Mouse (Mus musculus): ENCODE results near the gene Hes5.

Hes5 gene

GRCm38 (mm10) chr4:154960690-154961225, at the start of gene Hes5:
TSS of gene Hes5 (plus strand) at chr4:154960923.
- DNase-seq (ENCODE audit: low spot score in 2 of 2), result no peak

GRCm38 (mm10) chr4:154911644-154912043, 49.1 kb upstream of the Hes5 start:
- DNase-seq (ENCODE audit: low spot score in 2 of 2), result no peak

GRCm38 (mm10) chr4:154913845-154914244, 46.9 kb upstream of the Hes5 start:
- DNase-seq (ENCODE audit: low spot score in 2 of 2), result no peak

- no peak for DNase-seq (ENCODE audit: low spot score in 2 of 2)
These were observed 46.5 kb upstream of the Hes5 start for GRCm38 (mm10) chr4:154914252-154914651.

- DNase-seq (ENCODE audit: low spot score in 2 of 2), result no peak
These were observed 46.0 kb upstream of the Hes5 start for GRCm38 (mm10) chr4:154914707-154915106.

GRCm38 (mm10) chr4:154915286-154915685, 45.4 kb upstream of the Hes5 start:
- no peak for DNase-seq (ENCODE audit: low spot score in 2 of 2)

GRCm38 (mm10) chr4:154916662-154917061, 44.1 kb upstream of the Hes5 start:
- no peak for DNase-seq (ENCODE audit: low spot score in 2 of 2)

DNA sequence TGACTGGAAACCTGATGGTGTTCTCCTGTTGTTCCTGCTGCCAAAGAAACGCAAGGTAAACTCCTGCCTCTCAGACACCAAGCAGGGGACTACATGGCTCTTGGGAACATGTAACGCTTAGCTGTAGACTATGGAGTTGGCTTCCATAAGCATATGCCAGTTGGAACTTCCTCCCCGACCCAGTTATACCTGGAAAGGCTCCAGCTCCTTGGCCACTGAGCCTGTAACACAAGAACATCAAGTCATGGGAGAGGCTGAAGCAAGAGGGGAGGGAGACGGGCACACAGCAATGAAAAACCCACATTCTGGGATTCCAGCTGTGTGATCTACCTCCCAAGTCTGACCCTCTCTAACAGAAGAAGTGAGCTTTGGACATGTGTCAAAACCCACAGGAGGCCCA, 38.4 kb upstream of the Hes5 start:
- no peak for DNase-seq (ENCODE audit: low spot score in 2 of 2)

DNA sequence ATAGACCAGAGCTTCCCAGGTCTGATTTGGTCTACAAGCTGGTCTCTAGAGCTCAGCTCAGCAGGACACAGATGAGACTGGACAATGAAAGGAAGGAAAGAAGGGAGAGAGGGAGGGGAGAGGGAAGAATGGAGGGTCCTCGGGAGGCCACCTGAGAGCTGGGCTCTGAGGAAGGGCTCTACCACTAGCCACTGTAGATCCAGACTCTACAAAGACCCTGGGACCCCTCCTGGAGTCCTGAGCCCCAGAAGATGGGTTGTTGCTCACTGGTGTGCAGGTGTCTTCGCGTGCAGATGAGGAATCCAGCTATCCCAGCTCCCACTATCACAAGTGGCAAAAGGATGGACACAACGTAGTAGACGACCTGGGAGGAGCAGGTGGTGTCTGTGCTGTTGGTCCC, 37.8 kb upstream of the Hes5 start:
- DNase-seq (ENCODE audit: low spot score in 2 of 2), result no peak

- DNase-seq (ENCODE audit: low spot score in 2 of 2), result no peak
These were observed 35.3 kb upstream of the Hes5 start for GRCm38 (mm10) chr4:154925413-154925812.

GRCm38 (mm10) chr4:154926969-154927898, 33.5 kb upstream of the Hes5 start:
- DNase-seq (ENCODE audit: low spot score in 2 of 2), result no peak

DNA sequence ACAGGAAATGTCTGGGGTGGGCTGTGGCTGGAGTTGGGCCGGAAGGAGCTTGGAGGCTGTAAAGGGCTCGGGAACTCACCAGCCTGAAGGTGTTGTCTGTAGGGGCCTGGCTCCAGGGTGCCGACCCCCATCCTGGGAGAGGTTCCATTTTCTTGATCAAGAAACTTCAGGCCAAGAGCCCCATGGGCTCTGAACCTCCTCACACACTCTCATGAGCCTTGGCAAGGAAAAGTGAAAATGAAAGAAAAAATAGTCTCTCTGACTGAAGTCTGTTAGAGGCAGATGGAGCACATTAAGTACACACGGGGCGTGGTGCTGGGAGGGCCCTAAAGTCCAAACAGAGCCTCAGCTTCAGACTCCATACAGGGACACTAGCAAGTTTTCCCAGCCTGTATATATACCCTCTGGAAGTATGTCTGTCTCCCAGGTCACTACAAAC, 32.8 kb upstream of the Hes5 start:
- no peak for DNase-seq (ENCODE audit: low spot score in 2 of 2)

DNA sequence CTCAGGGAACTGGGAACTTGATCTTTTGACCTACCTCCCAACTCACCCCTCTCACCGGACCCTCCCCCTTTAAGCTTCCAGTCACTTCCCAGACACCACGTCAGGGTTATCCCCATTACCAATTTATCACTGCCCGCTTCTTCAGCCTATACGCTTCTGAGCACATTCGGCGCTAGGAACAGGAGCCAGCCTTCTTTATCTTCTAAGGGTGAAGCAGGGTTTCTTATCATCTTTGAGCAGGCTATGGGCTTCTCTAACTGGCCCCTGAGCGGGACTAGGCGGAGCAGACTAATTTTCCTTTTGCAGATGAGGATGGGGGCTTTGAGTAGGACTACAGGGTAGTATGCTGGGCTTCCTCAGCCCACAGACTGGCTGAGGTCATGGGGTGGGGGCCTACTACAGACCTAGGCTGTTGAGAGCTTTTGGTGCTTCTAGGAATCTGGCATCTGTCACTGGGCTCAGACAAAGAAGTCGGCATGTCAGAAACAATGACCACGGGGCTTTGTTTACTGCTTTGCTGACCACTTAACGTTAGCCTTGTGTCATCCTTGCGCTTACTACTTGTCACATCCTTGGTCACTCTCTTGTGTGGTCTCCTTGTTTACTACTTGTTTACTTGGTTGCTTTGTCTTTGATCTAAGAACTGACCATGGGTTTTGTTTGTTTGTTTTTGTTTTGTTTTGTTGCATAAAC, 32.2 kb upstream of the Hes5 start, which contains the start of gene Tnfrsf14:
Gene Tnfrsf14, minus strand, starts transcription at position 169 of the 693 bp plus-strand sequence.
- no peak for DNase-seq (ENCODE audit: low spot score in 2 of 2)

- DNase-seq (ENCODE audit: low spot score in 2 of 2), result no peak
These were observed 31.5 kb upstream of the Hes5 start for GRCm38 (mm10) chr4:154929088-154929660.

DNA sequence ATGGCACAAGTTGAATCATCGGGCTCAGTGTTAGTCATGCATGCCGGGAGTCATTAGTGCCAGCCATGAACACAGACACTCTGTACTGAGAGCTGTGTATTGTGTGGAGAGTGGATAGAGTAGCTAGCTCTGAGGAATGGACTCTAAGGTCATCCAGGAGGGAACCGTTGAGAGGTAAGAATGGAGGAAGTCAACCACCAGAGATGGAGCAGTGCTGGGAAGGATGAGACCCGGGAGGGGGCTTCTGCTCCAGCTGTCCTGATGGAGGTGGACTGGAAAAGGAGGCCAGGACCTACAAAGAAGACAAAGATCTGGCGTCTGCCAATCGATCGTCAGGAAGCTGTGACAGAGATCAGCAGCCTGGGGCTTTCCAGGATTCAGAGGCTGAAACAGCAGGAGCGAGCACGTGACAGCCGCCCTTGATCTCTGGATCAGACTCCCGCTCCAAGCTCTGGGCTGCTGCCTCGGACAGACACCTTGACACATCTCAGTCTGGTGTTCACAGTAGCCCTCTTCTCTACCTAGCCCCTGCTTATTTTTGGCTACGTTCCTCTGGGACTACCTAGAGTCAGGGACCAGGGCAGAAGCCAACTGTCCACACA, 27.3 kb upstream of the Hes5 start:
- no peak for DNase-seq (ENCODE audit: low spot score in 2 of 2)

DNA sequence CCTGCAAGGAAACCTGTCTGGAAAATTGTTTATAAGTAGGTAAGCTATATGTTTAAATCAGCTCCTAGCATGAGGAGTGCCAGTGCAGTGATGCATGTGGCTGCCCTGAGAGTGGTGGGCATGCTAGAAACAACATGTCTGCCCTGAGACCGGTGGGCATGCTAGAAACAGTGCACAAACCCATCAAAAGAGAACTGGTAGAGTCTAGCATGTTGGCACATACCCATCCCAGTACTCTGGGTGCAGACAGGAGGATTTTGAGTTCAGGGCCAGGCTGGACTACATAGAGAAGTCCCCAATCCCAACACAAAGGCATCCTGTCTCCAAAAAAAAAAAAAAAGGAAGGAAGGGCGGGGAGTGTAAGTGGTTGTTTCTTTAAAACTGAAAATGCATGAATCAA, 25.9 kb upstream of the Hes5 start:
- no peak for DNase-seq (ENCODE audit: low spot score in 2 of 2)

DNA sequence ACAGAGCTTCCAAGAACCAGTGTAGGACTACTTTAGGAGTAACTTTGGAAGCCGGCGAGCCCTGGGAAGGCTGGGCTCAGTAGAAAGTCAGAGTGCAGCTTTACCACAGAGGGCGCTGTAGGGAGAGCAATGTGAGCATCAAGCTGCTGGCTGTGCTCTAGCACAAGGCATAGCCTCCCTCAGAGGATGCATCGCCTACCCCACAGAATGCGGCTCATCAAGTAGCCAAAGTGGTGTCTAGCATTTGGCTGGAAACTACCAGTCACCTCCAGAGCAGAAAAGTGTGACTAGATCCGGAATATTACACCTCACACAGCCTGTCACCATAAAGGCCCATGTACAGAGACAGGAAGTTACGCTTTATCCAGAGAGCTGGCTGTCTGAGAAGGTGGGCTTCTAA, 24.9 kb upstream of the Hes5 start:
- DNase-seq (ENCODE audit: low spot score in 2 of 2), result no peak

GRCm38 (mm10) chr4:154936542-154937255, 24.0 kb upstream of the Hes5 start:
- DNase-seq (ENCODE audit: low spot score in 2 of 2), result no peak

DNA sequence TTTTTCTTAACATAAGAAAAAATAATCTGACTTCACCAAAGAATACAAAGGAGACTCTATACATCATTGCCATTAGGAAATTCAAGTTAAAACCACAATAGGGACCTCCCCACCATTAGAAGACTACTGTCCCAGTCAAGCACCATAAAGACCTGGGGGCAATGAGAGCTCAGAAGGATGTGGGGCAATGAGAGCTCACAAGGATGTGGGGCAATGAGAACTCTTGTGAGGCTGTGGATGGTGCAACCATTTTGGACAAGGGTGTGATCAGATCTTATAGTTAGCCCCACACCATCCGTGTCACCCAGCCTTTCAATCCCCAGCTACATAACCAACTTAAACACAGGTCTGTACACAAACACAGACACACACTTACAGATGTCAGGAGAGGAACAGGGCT, 23.0 kb upstream of the Hes5 start:
- no peak for DNase-seq (ENCODE audit: low spot score in 2 of 2)

GRCm38 (mm10) chr4:154940156-154940555, 20.6 kb upstream of the Hes5 start:
- no peak for DNase-seq (ENCODE audit: low spot score in 2 of 2)

GRCm38 (mm10) chr4:154941831-154942230, 18.9 kb upstream of the Hes5 start:
- no peak for DNase-seq (ENCODE audit: low spot score in 2 of 2)
